Mouse (Mus musculus): Measurements from ENCODE around the gene Clspn.
"Not testable (repeated sequence)": the region's sequence is repeated elsewhere in the genome, so short reads cannot be mapped to it uniquely, and the experiment has no call there.

The Clspn gene

GRCm38 (mm10) chr4:126556809-126557711, at the start of gene Clspn:
Gene Clspn, plus strand, starts transcription at chr4:126556935.
- DNase-seq = peak; percentile 60

GRCm38 (mm10) chr4:126508110-126508899, 48.4 kb upstream of the Clspn start:
- DNase-seq = no peak

- DNase-seq = no peak
Observed at GRCm38 (mm10) chr4:126509072-126509471, 47.7 kb upstream of the Clspn start.

GRCm38 (mm10) chr4:126511013-126511412, 45.7 kb upstream of the Clspn start:
- DNase-seq = no peak

GRCm38 (mm10) chr4:126512308-126513066, 44.2 kb upstream of the Clspn start:
- no peak for DNase-seq

GRCm38 (mm10) chr4:126526164-126526563, 30.6 kb upstream of the Clspn start:
- DNase-seq = peak; percentile 36

GRCm38 (mm10) chr4:126526828-126527227, 29.9 kb upstream of the Clspn start:
- no peak for DNase-seq

- DNase-seq = no peak
Observed at GRCm38 (mm10) chr4:126532292-126532691, 24.4 kb upstream of the Clspn start.

GRCm38 (mm10) chr4:126532827-126533728, 23.7 kb upstream of the Clspn start, which contains the start of gene Ago4:
Gene Ago4, minus strand, starts transcription at chr4:126533472.
- DNase-seq = peak; percentile 34

GRCm38 (mm10) chr4:126533729-126534070, 23.0 kb upstream of the Clspn start:
- no peak for DNase-seq

- not testable (repeated sequence) for DNase-seq
Observed at GRCm38 (mm10) chr4:126535631-126536030, 21.1 kb upstream of the Clspn start.

GRCm38 (mm10) chr4:126536865-126537264, 19.9 kb upstream of the Clspn start:
- DNase-seq = peak; percentile 36

GRCm38 (mm10) chr4:126540487-126541071, 16.2 kb upstream of the Clspn start:
- DNase-seq = no peak

GRCm38 (mm10) chr4:126542838-126543237, 13.9 kb upstream of the Clspn start:
- no peak for DNase-seq

GRCm38 (mm10) chr4:126545016-126545415, 11.7 kb upstream of the Clspn start:
- no peak for DNase-seq

- no peak for DNase-seq
Observed at GRCm38 (mm10) chr4:126545703-126546102, 11.0 kb upstream of the Clspn start.

- DNase-seq = no peak
Observed at GRCm38 (mm10) chr4:126546183-126546582, 10.6 kb upstream of the Clspn start.

GRCm38 (mm10) chr4:126552136-126552535, 4.6 kb upstream of the Clspn start:
- DNase-seq = no peak

GRCm38 (mm10) chr4:126553105-126553504, 3.6 kb upstream of the Clspn start:
- DNase-seq = peak; percentile 19

GRCm38 (mm10) chr4:126553685-126554084, 3.0 kb upstream of the Clspn start:
- no peak for DNase-seq

- no peak for DNase-seq
Observed at GRCm38 (mm10) chr4:126554462-126554861, 2.3 kb upstream of the Clspn start.

GRCm38 (mm10) chr4:126563798-126564197, 7.1 kb downstream of the Clspn start:
- DNase-seq = no peak

Measured in layer of hippocampus, adult 9-11 months (tissue).